Mouse (Mus musculus) stomach, postnatal 0 days (tissue): Measurements from ENCODE around the gene Vmn1r36.

ENCODE experiments used
- CTCF ChIP-seq: IDR thresholded peaks from 2 replicates; pipeline ENCODE4 v1.5.1; 2016; ENCODE audit warnings: antibody characterized with exemption, low read depth, mild to moderate bottlenecking, moderate library complexity
- EP300 ChIP-seq: optimal IDR thresholded peaks from 2 replicates; pipeline ENCODE3; 2016; ENCODE audit warnings: antibody characterized with exemption

- TF ChIP-seq CTCF (no peak), EP300 (no peak)
Observed at GRCm38 (mm10) chr6:66685806-66686205, 33.2 kb downstream of the Vmn1r36 start, which contains the start of gene Vmn1r35.
